Mouse (Mus musculus) cortical plate, adult 2 months (tissue): ENCODE data around the gene Tmem102. TPM values are rescaled to one million over a fixed set of nuclear protein-coding genes. Genes with fewer than 3 reads are reported as not detected.

ENCODE experiments used
- H3K27ac ChIP-seq: fragments of 200-500 bp; 2 replicates; pipeline ENCODE4 v1.5.1; 2012; ENCODE audit warnings: low read length, control low read depth, inconsistent platforms; ENCODE audit not compliant: insufficient read depth
- H3K4me1 ChIP-seq: fragments of 200-500 bp; 2 replicates; pipeline ENCODE4 v1.6.1; 2011; ENCODE audit warnings: low read length; ENCODE audit not compliant: control insufficient read depth, insufficient read depth
- H3K4me3 ChIP-seq: fragments of 200-500 bp; 2 replicates; pipeline ENCODE4 v1.5.1; 2011; ENCODE audit warnings: mild to moderate bottlenecking, low read length, control low read depth; ENCODE audit not compliant: insufficient read depth
- CTCF ChIP-seq: fragments of 200-500 bp; IDR thresholded peaks from 2 replicates; pipeline ENCODE4 v1.5.1; 2011; ENCODE audit warnings: mild to moderate bottlenecking, control low read depth, low read length; ENCODE audit not compliant: insufficient read depth; ENCODE audit errors: extremely low read depth
- POLR2A ChIP-seq: fragments of 200-500 bp; IDR thresholded peaks from 2 replicates; pipeline ENCODE4 v1.6.1; 2011; ENCODE audit warnings: mild to moderate bottlenecking, low read length, control low read depth; ENCODE audit not compliant: insufficient read depth; ENCODE audit errors: extremely low read depth
- polyA plus RNA-seq: library from polyadenylated mRNA; depleted of rRNA; stranded (reverse); fragments of >200 nt; gene quantifications from 2 replicates; pipeline ENCODE4 v1.2.3, GENCODE M21; 2012

The Tmem102 gene
- polyA plus RNA-seq, 1 experiment: not detected

GRCm38 (mm10) chr11:69838714-69839104, 33.3 kb upstream of the Tmem102 start:
- TF ChIP-seq CTCF (no peak), POLR2A (no peak)
- Histone ChIP-seq H3K4me3 (peak overlapping the region; percentile 76), H3K4me1 (peaks cover 1% of the 10 kb centered on the region)

GRCm38 (mm10) chr11:69837952-69838713, 32.7 kb upstream of the Tmem102 start, which contains the start of gene Tmem256:
Gene Tmem256, plus strand, starts transcription at chr11:69838514.
- no peak for TF ChIP-seq CTCF
- peak; percentile 60 for TF ChIP-seq POLR2A
- Histone ChIP-seq H3K4me1 (peaks cover 4% of the 10 kb centered on the region), H3K27ac (peak within 1 kb of the TSS; percentile 36), H3K4me3 (peak within 1 kb of the TSS; percentile 76)

More at GRCm38 (mm10) chr11:69838714-69839104, 33.3 kb upstream of the Tmem102 start:
- peak overlapping the region; percentile 36; the same call in 1 of the 2 replicates for H3K27ac ChIP-seq

DNA sequence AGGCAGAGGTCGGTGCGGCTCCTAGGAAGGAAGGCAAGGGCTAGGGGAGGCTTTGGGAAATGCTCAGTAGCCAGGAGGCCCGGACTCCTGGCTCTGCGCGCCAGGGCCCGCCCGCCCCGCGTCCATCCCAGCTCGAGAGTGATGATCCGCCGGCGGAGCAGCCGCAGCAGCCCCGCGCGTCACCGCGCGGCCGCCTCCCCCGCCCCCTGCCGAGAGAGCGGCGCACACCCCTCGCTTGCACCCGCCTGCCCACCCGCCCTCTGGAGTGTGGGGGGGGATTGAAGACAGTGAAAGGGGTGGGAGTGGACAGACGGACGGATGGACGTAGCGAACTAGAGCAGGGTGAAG, 32.2 kb upstream of the Tmem102 start, which contains the start of gene Nlgn2:
TSS of gene Nlgn2 (minus strand) at position 181 of the 348 bp plus-strand sequence.
- TF ChIP-seq POLR2A (peak; percentile 43; the same call in 1 of the 2 replicates), CTCF (no peak)
- Histone ChIP-seq H3K27ac (peak within 1 kb of the TSS; percentile 78), H3K4me1 (peaks cover 4% of the 10 kb centered on the region), H3K4me3 (peak within 1 kb of the TSS; percentile 76)

GRCm38 (mm10) chr11:69836703-69837576, 31.5 kb upstream of the Tmem102 start:
- Histone ChIP-seq H3K4me1 (peaks cover 6% of the 10 kb centered on the region), H3K4me3 (peak overlapping the region; percentile 76), H3K27ac (peak overlapping the region; percentile 78)
- TF ChIP-seq POLR2A (no peak), CTCF (no peak)

GRCm38 (mm10) chr11:69835966-69836335, 30.5 kb upstream of the Tmem102 start:
- Histone ChIP-seq H3K27ac (no peak overlapping the region), H3K4me3 (peak overlapping the region; percentile 76), H3K4me1 (peaks cover 6% of the 10 kb centered on the region)
- TF ChIP-seq POLR2A (no peak), CTCF (no peak)

GRCm38 (mm10) chr11:69835326-69835965, 30.0 kb upstream of the Tmem102 start:
- H3K4me1 ChIP-seq: peaks cover 6% of the 10 kb centered on the region
- H3K27ac ChIP-seq: no peak overlapping the region
- TF ChIP-seq POLR2A: no peak
- TF ChIP-seq CTCF: no peak

GRCm38 (mm10) chr11:69834001-69834549, 28.7 kb upstream of the Tmem102 start:
- peak overlapping the region; percentile 35; the same call in 1 of the 2 replicates for H3K4me3 ChIP-seq
- no peak overlapping the region for H3K27ac ChIP-seq

More at GRCm38 (mm10) chr11:69835326-69835965, 30.0 kb upstream of the Tmem102 start:
- H3K4me3 ChIP-seq: peak overlapping the region; percentile 76

DNA sequence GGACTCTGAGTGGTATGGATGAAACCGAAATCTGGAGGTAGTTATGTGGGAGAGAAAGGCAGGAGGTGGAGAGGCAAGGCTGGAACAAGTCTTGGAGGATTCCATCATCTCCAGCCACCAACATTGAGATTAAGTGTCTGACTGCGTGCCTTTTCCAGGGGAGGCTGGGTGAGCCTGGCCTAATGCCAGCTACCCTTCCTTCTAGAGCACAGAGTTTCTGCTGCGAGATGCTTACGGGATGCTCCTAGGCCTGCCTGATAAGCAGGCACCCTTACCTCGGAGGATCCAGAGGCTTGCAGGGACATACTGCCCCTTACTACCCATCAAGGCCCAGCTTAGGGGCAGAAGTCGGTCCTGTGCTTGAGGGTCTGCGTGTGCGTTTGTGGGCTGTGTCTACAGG, 28.1 kb upstream of the Tmem102 start:
- Histone ChIP-seq H3K4me3 (peak overlapping the region; percentile 35; the same call in 1 of the 2 replicates), H3K4me1 (peaks cover 6% of the 10 kb centered on the region), H3K27ac (no peak overlapping the region)
- TF ChIP-seq CTCF: no peak
- TF ChIP-seq POLR2A: no peak

More at GRCm38 (mm10) chr11:69834001-69834549, 28.7 kb upstream of the Tmem102 start:
- no peak for TF ChIP-seq POLR2A
- no peak for TF ChIP-seq CTCF
- H3K4me1 ChIP-seq: peaks cover 6% of the 10 kb centered on the region

DNA sequence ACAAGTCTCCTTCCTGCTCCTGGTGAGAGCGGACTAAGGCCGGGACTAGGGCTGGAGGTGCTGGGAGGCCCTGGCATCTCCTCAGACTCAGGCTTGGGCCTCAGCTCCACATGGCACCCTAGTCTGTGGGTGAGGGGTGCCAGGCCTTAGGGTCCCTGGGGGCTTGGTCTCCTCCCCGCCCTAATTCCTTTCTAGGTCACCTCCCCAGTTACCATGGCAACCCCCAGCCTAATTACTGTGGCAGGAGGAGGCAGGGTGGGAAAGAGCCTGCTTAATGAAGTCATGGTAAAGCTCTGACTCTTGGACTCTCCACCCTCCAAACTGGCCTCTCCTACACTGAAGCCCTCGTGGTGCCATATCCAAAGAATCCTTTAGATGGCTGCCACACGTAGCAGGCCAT, 23.4 kb upstream of the Tmem102 start:
- Histone ChIP-seq H3K4me1 (peaks cover 6% of the 10 kb centered on the region), H3K27ac (no peak overlapping the region), H3K4me3 (no peak overlapping the region)
- TF ChIP-seq CTCF (no peak), POLR2A (no peak)
